Mouse (Mus musculus) left cerebral cortex, adult 2 months (tissue): ENCODE data around the gene Ddost. TPM values are rescaled to one million over a fixed set of nuclear protein-coding genes. Genes with fewer than 3 reads are reported as not detected.

ENCODE experiments used
- DNase-seq, 2 experiments: peaks; one replicate each; pipeline ENCODE4 v3.0.0; 2021 to 2022; ENCODE audit warnings: low spot score in 2 of 2, mixed read lengths in 1 of 2; ENCODE audit errors: extremely low spot score in 1 of 2
- H3K27ac ChIP-seq: fragments of 200-600 bp; 2 replicates; pipeline ENCODE4 v1.8.1; 2022
- H3K4me3 ChIP-seq: fragments of 200-600 bp; 2 replicates; pipeline ENCODE4 v1.8.1; 2022
- CTCF ChIP-seq: fragments of 200-600 bp; IDR thresholded peaks from 2 replicates; pipeline ENCODE4 v1.8.1; 2022; ENCODE audit warnings: antibody characterized with exemption, mild to moderate bottlenecking, moderate library complexity
- intact Hi-C: fragments of 180-260 bp; cut with DNase I; formaldehyde crosslinking; loops from one replicate; pipeline ENCODE4 v1.15.1; 2025
- microRNA-seq, 2 experiments: library from miRNA; unstranded; fragments of <30 nt; microRNA quantifications; one replicate each; pipeline ENCODE4 v1.2.0; 2021
- total RNA-seq, 2 experiments: library from RNA; stranded (reverse); gene quantifications; 2 replicates each; pipeline ENCODE4 v1.2.3; 2021

The Ddost gene
- total RNA-seq, 2 experiments from 2014 or later, result 82.4 to 88.9 TPM

- intact Hi-C loops, result no loop called here
- peak in 1 of 2 experiments; percentile 20 for DNase-seq
- no peak for TF ChIP-seq CTCF
- H3K4me3 ChIP-seq, result no peak overlapping the region
- H3K27ac ChIP-seq, result no peak overlapping the region
Observed at GRCm38 (mm10) chr4:138361370-138361821, 56.9 kb downstream of the Ddost start.

Small RNA genes within 50 kb of the gene (microRNA-seq; reads per million reads assigned to microRNA genes)
- 0 reads per million in 2 experiments for gene Gm27646
- 17.7 to 20.2 reads per million in 2 experiments for gene Mir7019

Other genes with a start within 250 kb of the Ddost start
- gene Hp1bp3, start 88.4 kb upstream of the Ddost start, total RNA-seq, result 100 to 1,000 TPM; 178 to 183 TPM
- 10 to 100 TPM; 68.9 to 75.7 TPM for gene Sh2d5, start 54.3 kb upstream of the Ddost start, total RNA-seq
- 10 to 100 TPM; 29.4 to 31.0 TPM for gene Kif17, start 54.3 kb upstream of the Ddost start, total RNA-seq
- gene Pink1, start 21.6 kb downstream of the Ddost start, total RNA-seq, result 100 to 1,000 TPM; 302 to 313 TPM
- 1 to 10 TPM; 3.8 to 4.0 TPM for gene Cda, start 63.3 kb downstream of the Ddost start, total RNA-seq
- 10 to 100 TPM; 33.4 to 42.4 TPM for gene Fam43b, start 91.8 kb downstream of the Ddost start, total RNA-seq
- 10 to 100 TPM; 63.0 to 65.1 TPM for gene Mul1, start 129.9 kb downstream of the Ddost start, total RNA-seq
- 1,000 to 10,000 TPM; 1,332 to 1,386 TPM for gene Camk2n1, start 149.6 kb downstream of the Ddost start, total RNA-seq